Mouse (Mus musculus): ENCODE results near the gene Tnfrsf1a. TPM values are rescaled to one million over a fixed set of nuclear protein-coding genes. Genes with fewer than 3 reads are reported as not detected.

The Tnfrsf1a gene
- polyA plus RNA-seq, 1 experiment from 2014 or later: 67.6 TPM

GRCm38 (mm10) chr6:125357334-125357733 lies 8.2 kb downstream of the Tnfrsf1a start:
- no peaks in the 10 kb centered on the region for H3K27me3 ChIP-seq (replicated peaks)
- no peaks in the 10 kb centered on the region for H3K9me3 ChIP-seq
- H3K4me1 ChIP-seq: peaks cover 51% of the 10 kb centered on the region
- no peak overlapping the region for H3K4me2 ChIP-seq
- H3K4me3 ChIP-seq (replicated peaks): no peak overlapping the region
- ATAC-seq (ENCODE audit: insufficient read depth, low FRiP score, low read depth): no peak
- WGBS: 84% methylated on average over 15 of the region's 15 CpGs
- no peak overlapping the region for H3K9ac ChIP-seq
- no peak overlapping the region for H3K27ac ChIP-seq
- peaks cover 29% of the 10 kb centered on the region for H3K36me3 ChIP-seq

GRCm38 (mm10) chr6:125359999-125360398 lies 10.8 kb downstream of the Tnfrsf1a start:
- no peak overlapping the region for H3K4me2 ChIP-seq
- H3K4me3 ChIP-seq (replicated peaks): no peak overlapping the region
- H3K9me3 ChIP-seq: no peaks in the 10 kb centered on the region
- H3K36me3 ChIP-seq: peaks cover 29% of the 10 kb centered on the region
- no peak overlapping the region for H3K9ac ChIP-seq
- H3K27me3 ChIP-seq (replicated peaks): no peaks in the 10 kb centered on the region
- peaks cover 44% of the 10 kb centered on the region for H3K4me1 ChIP-seq
- no peak overlapping the region for H3K27ac ChIP-seq
- no peak for ATAC-seq (ENCODE audit: insufficient read depth, low FRiP score, low read depth)
- WGBS: 49% methylated on average over 9 of the region's 9 CpGs

GRCm38 (mm10) chr6:125360846-125361245 lies 11.7 kb downstream of the Tnfrsf1a start:
- no peak for ATAC-seq (ENCODE audit: insufficient read depth, low FRiP score, low read depth)
- no peak overlapping the region for H3K27ac ChIP-seq
- peaks cover 29% of the 10 kb centered on the region for H3K36me3 ChIP-seq
- no peaks in the 10 kb centered on the region for H3K27me3 ChIP-seq (replicated peaks)
- no peak overlapping the region for H3K4me3 ChIP-seq (replicated peaks)
- peaks cover 36% of the 10 kb centered on the region for H3K4me1 ChIP-seq
- WGBS: 81% methylated on average over 9 of the region's 9 CpGs
- no peak overlapping the region for H3K4me2 ChIP-seq
- no peaks in the 10 kb centered on the region for H3K9me3 ChIP-seq
- no peak overlapping the region for H3K9ac ChIP-seq

- H3K4me3 ChIP-seq (replicated peaks): no peak overlapping the region
- H3K27me3 ChIP-seq (replicated peaks): no peaks in the 10 kb centered on the region
- 53% methylated on average over 38 of the region's 38 CpGs for WGBS
- peaks cover 29% of the 10 kb centered on the region for H3K36me3 ChIP-seq
- no peaks in the 10 kb centered on the region for H3K9me3 ChIP-seq
- H3K9ac ChIP-seq: no peak overlapping the region
- H3K27ac ChIP-seq: no peak overlapping the region
- H3K4me1 ChIP-seq: peaks cover 28% of the 10 kb centered on the region
- no peak overlapping the region for H3K4me2 ChIP-seq
- ATAC-seq (ENCODE audit: insufficient read depth, low FRiP score, low read depth): no peak
Observed at GRCm38 (mm10) chr6:125361467-125362291, 12.5 kb downstream of the Tnfrsf1a start.

GRCm38 (mm10) chr6:125363021-125363420 lies 13.9 kb downstream of the Tnfrsf1a start:
- 36% methylated on average over 15 of the region's 15 CpGs for WGBS
- H3K9me3 ChIP-seq: no peaks in the 10 kb centered on the region
- H3K4me1 ChIP-seq: peaks cover 31% of the 10 kb centered on the region
- no peak overlapping the region for H3K27ac ChIP-seq
- no peaks in the 10 kb centered on the region for H3K27me3 ChIP-seq (replicated peaks)
- H3K9ac ChIP-seq: no peak overlapping the region
- H3K4me3 ChIP-seq (replicated peaks): no peak overlapping the region
- H3K4me2 ChIP-seq: peak overlapping the region; percentile 38
- peaks cover 19% of the 10 kb centered on the region for H3K36me3 ChIP-seq
- no peak for ATAC-seq (ENCODE audit: insufficient read depth, low FRiP score, low read depth)

GRCm38 (mm10) chr6:125363451-125364242 lies 14.5 kb downstream of the Tnfrsf1a start:
- Histone ChIP-seq H3K9ac (no peak overlapping the region), H3K9me3 (no peaks in the 10 kb centered on the region), H3K36me3 (peaks cover 15% of the 10 kb centered on the region), H3K4me2 (peak overlapping the region; percentile 38), H3K27me3 (replicated peaks) (no peaks in the 10 kb centered on the region), H3K4me1 (peaks cover 34% of the 10 kb centered on the region), H3K4me3 (replicated peaks) (no peak overlapping the region), H3K27ac (0 out of 2 replicates have a peak overlapping the region, but pooled peaks have one; percentile 6)
- 26% methylated on average over 23 of the region's 23 CpGs for WGBS
- peak; percentile 45 for ATAC-seq (ENCODE audit: insufficient read depth, low FRiP score, low read depth)

- WGBS: 6% methylated on average over 8 of the region's 8 CpGs
- Histone ChIP-seq H3K36me3 (peaks cover 7% of the 10 kb centered on the region), H3K4me1 (peaks cover 40% of the 10 kb centered on the region), H3K4me2 (peak overlapping the region; percentile 4; the same call in 1 of the 2 replicates), H3K9me3 (no peaks in the 10 kb centered on the region), H3K9ac (no peak overlapping the region), H3K27ac (0 out of 2 replicates have a peak overlapping the region, but pooled peaks have one; percentile 6), H3K4me3 (replicated peaks) (no peak overlapping the region), H3K27me3 (replicated peaks) (no peaks in the 10 kb centered on the region)
- ATAC-seq (ENCODE audit: insufficient read depth, low FRiP score, low read depth): no peak
Observed at GRCm38 (mm10) chr6:125364448-125364847, 15.3 kb downstream of the Tnfrsf1a start.

GRCm38 (mm10) chr6:125365522-125365921 lies 16.4 kb downstream of the Tnfrsf1a start:
- ATAC-seq (ENCODE audit: insufficient read depth, low FRiP score, low read depth): no peak
- H3K4me2 ChIP-seq: no peak overlapping the region
- H3K4me1 ChIP-seq: peaks cover 40% of the 10 kb centered on the region
- H3K9me3 ChIP-seq: no peaks in the 10 kb centered on the region
- H3K9ac ChIP-seq: no peak overlapping the region
- H3K27ac ChIP-seq: no peak overlapping the region
- H3K4me3 ChIP-seq (replicated peaks): no peak overlapping the region
- WGBS: 74% methylated on average over 5 of the region's 5 CpGs
- H3K36me3 ChIP-seq: peaks cover 7% of the 10 kb centered on the region; the same call in 1 of the 2 replicates
- no peaks in the 10 kb centered on the region for H3K27me3 ChIP-seq (replicated peaks)

GRCm38 (mm10) chr6:125366133-125366532 lies 17.0 kb downstream of the Tnfrsf1a start:
- H3K4me1 ChIP-seq: peaks cover 40% of the 10 kb centered on the region
- H3K27me3 ChIP-seq (replicated peaks): no peaks in the 10 kb centered on the region
- H3K9me3 ChIP-seq: no peaks in the 10 kb centered on the region
- 78% methylated on average over 1 of the region's 1 CpGs for WGBS
- H3K4me3 ChIP-seq (replicated peaks): no peak overlapping the region
- H3K9ac ChIP-seq: no peak overlapping the region
- peaks cover 6% of the 10 kb centered on the region; the same call in 1 of the 2 replicates for H3K36me3 ChIP-seq
- no peak overlapping the region for H3K27ac ChIP-seq
- no peak for ATAC-seq (ENCODE audit: insufficient read depth, low FRiP score, low read depth)
- no peak overlapping the region for H3K4me2 ChIP-seq

GRCm38 (mm10) chr6:125367758-125368371 lies 18.7 kb downstream of the Tnfrsf1a start:
- Histone ChIP-seq H3K36me3 (no peaks in the 10 kb centered on the region), H3K27ac (peak overlapping the region; percentile 76), H3K9ac (no peak overlapping the region), H3K4me3 (replicated peaks) (no peak overlapping the region), H3K4me2 (peak overlapping the region; percentile 8; the same call in 1 of the 2 replicates), H3K4me1 (peaks cover 33% of the 10 kb centered on the region), H3K9me3 (no peaks in the 10 kb centered on the region), H3K27me3 (replicated peaks) (no peaks in the 10 kb centered on the region)
- ATAC-seq (ENCODE audit: insufficient read depth, low FRiP score, low read depth): 0 out of 2 replicates have a peak, but pooled peaks have one; percentile 32
- 41% methylated on average over 4 of the region's 4 CpGs for WGBS

GRCm38 (mm10) chr6:125377042-125377441 lies 27.9 kb downstream of the Tnfrsf1a start:
- Histone ChIP-seq H3K9me3 (no peaks in the 10 kb centered on the region), H3K27ac (peak overlapping the region; percentile 83), H3K4me3 (replicated peaks) (no peak overlapping the region), H3K4me1 (peaks cover 35% of the 10 kb centered on the region), H3K27me3 (replicated peaks) (peaks cover 20% of the 10 kb centered on the region), H3K9ac (no peak overlapping the region), H3K36me3 (no peaks in the 10 kb centered on the region), H3K4me2 (peak overlapping the region; percentile 39; the same call in 1 of the 2 replicates)
- WGBS: 63% methylated on average over 6 of the region's 6 CpGs
- ATAC-seq (ENCODE audit: insufficient read depth, low FRiP score, low read depth): no peak

Measured in stomach, embryonic 15.5 days (tissue).